Mouse (Mus musculus): ENCODE results near the gene Kif13a. TPM values are rescaled to one million over a fixed set of nuclear protein-coding genes. Genes with fewer than 3 reads are reported as not detected.

The Kif13a gene
- total and polyA plus RNA-seq, 3 experiments: 1.2 to 1.7 TPM; not detected in 1

GRCm38 (mm10) chr13:46701486-46701885 is 228.2 kb downstream of the Kif13a start:
- DNase-seq (ENCODE audit: low read depth, low spot score): no peak
- H3K4me1 ChIP-seq (ENCODE audit: control insufficient read depth in 1 of 2, insufficient read depth in 2 of 2, low read length in 2 of 2): peaks cover 2 to 6% of the 10 kb centered on the region in 2 experiments; a peak in 2 of 4 replicates
- H3K4me3 ChIP-seq (ENCODE audit: control insufficient read depth in 1 of 2, insufficient read depth in 1 of 2, low read depth in 2 of 2, low read length in 2 of 2): no peak overlapping the region
- TF ChIP-seq CTCF (IDR thresholded peaks at IDR 0.05 in 2 of 3, conservative IDR thresholded peaks at IDR 0.05 in 1 of 3; ENCODE audit: control insufficient read depth in 1 of 3, insufficient read depth in 1 of 3, low read depth in 2 of 3, low read length in 3 of 3, poor library complexity in 1 of 3, severe bottlenecking in 1 of 3): no peak
- no peak for TF ChIP-seq RCOR1 (IDR thresholded peaks at IDR 0.05; ENCODE audit: low read depth, low read length)
- no peak for TF ChIP-seq ETS1 (IDR thresholded peaks at IDR 0.05; ENCODE audit: low read depth, low read length)
- TF ChIP-seq NELFE (IDR thresholded peaks at IDR 0.05; ENCODE audit: low read depth, low read length): no peak
- TF ChIP-seq EP300 (IDR thresholded peaks at IDR 0.05; ENCODE audit: low read depth in 1 of 2, low read length in 2 of 2): no peak
- TF ChIP-seq MYC (IDR thresholded peaks at IDR 0.05; ENCODE audit: low read depth, low read length): no peak
- TF ChIP-seq KAT2A (conservative IDR thresholded peaks at IDR 0.05; ENCODE audit: low read depth, low read length): no peak
- TF ChIP-seq NRF1 (IDR thresholded peaks at IDR 0.05; ENCODE audit: insufficient read depth, low read depth, low read length, poor library complexity, severe bottlenecking): no peak
- TF ChIP-seq GABPA (IDR thresholded peaks at IDR 0.05; ENCODE audit: low read depth, low read length): no peak
- no peak for TF ChIP-seq E2F4 (IDR thresholded peaks at IDR 0.05; ENCODE audit: borderline replicate concordance, low read depth, low read length)
- TF ChIP-seq JUND (IDR thresholded peaks at IDR 0.05; ENCODE audit: low read depth, low read length): no peak
- no peak for TF ChIP-seq TCF12 (IDR thresholded peaks at IDR 0.05; ENCODE audit: low read depth, low read length)
- no peak for TF ChIP-seq RAD21 (IDR thresholded peaks at IDR 0.05; ENCODE audit: low read depth, low read length)
- TF ChIP-seq MAZ (IDR thresholded peaks at IDR 0.05; ENCODE audit: low read depth, low read length): no peak
- TF ChIP-seq MXI1 (IDR thresholded peaks at IDR 0.05; ENCODE audit: low read depth, low read length): no peak
- TF ChIP-seq GATA1 (IDR thresholded peaks at IDR 0.05; ENCODE audit: low read depth, low read length): no peak
- no peak for TF ChIP-seq UBTF (IDR thresholded peaks at IDR 0.05; ENCODE audit: borderline replicate concordance, insufficient read depth, low read depth, low read length)
- no peak for TF ChIP-seq MAFK (IDR thresholded peaks at IDR 0.05; ENCODE audit: borderline replicate concordance, low read depth, low read length)
- no peak for TF ChIP-seq MAX (IDR thresholded peaks at IDR 0.05; ENCODE audit: low read length)
- no peaks in the 10 kb centered on the region for H3K9me3 ChIP-seq (replicated peaks; ENCODE audit: insufficient read depth, low read length)
- H3K79me2 ChIP-seq (ENCODE audit: control insufficient read depth, insufficient read depth, low read length, poor library complexity): peaks cover 3% of the 10 kb centered on the region; the same call in 1 of the 2 replicates
- no peak overlapping the region for H3K27ac ChIP-seq (ENCODE audit: control insufficient read depth, low read depth, low read length)
- peaks cover 20 to 71% of the 10 kb centered on the region in 2 experiments for H3K36me3 ChIP-seq (ENCODE audit: control insufficient read depth in 1 of 2, insufficient read depth in 2 of 2, low read length in 2 of 2)
- no peak overlapping the region for H3K9ac ChIP-seq (ENCODE audit: control insufficient read depth, low read depth, low read length, poor library complexity, severe bottlenecking)
- no peaks in the 10 kb centered on the region for H3K27me3 ChIP-seq (ENCODE audit: control insufficient read depth in 1 of 2, insufficient read depth in 2 of 2, low read length in 2 of 2)

DNA sequence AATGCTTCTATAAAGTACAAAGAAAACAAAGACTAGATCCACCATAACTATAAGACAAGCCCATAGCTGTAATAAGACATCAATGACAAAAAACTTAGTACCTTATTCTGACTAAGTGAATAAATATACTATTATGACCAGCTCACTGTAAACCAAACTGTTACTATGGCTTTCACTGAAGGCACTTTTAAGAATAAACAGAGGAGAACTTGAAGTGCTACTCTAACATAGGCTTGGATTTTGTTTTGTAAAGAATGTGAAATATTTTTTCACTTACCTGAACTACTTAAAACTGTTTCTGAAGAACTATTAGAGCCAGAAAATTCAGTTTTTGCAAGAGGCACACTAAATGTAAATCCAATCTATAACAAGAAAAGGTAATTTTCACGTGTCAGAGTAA is 230.3 kb downstream of the Kif13a start:
- no peak for TF ChIP-seq MEF2A (IDR thresholded peaks at IDR 0.05; ENCODE audit: extremely low read depth, insufficient replicate concordance, low read depth, low read length, poor library complexity, severe bottlenecking)
- TF ChIP-seq UBTF (IDR thresholded peaks at IDR 0.05; ENCODE audit: borderline replicate concordance, insufficient read depth, low read depth, low read length): no peak
- no peak for TF ChIP-seq MAFK (IDR thresholded peaks at IDR 0.05; ENCODE audit: borderline replicate concordance, low read depth, low read length)
- no peak for TF ChIP-seq USF2 (IDR thresholded peaks at IDR 0.05; ENCODE audit: borderline replicate concordance in 1 of 2, insufficient read depth in 1 of 2, low read depth in 1 of 2, low read length in 2 of 2)
- no peak for TF ChIP-seq ETS1 (IDR thresholded peaks at IDR 0.05; ENCODE audit: low read depth, low read length)
- TF ChIP-seq NELFE (IDR thresholded peaks at IDR 0.05; ENCODE audit: low read depth, low read length): no peak
- TF ChIP-seq TAL1 (IDR thresholded peaks at IDR 0.05; ENCODE audit: low read length): no peak
- TF ChIP-seq CTCF (IDR thresholded peaks at IDR 0.05 in 2 of 3, conservative IDR thresholded peaks at IDR 0.05 in 1 of 3; ENCODE audit: control insufficient read depth in 1 of 3, insufficient read depth in 1 of 3, low read depth in 2 of 3, low read length in 3 of 3, poor library complexity in 1 of 3, severe bottlenecking in 1 of 3): no peak
- no peak for TF ChIP-seq CHD2 (IDR thresholded peaks at IDR 0.05; ENCODE audit: low read length)
- no peak for TF ChIP-seq ELF1 (IDR thresholded peaks at IDR 0.05; ENCODE audit: low read depth, low read length)
- Histone ChIP-seq H3K79me2 (ENCODE audit: control insufficient read depth, insufficient read depth, low read length, poor library complexity) (peaks cover 9% of the 10 kb centered on the region), H3K27ac (ENCODE audit: control insufficient read depth, low read depth, low read length) (no peak overlapping the region), H3K36me3 (ENCODE audit: control insufficient read depth in 1 of 2, insufficient read depth in 2 of 2, low read length in 2 of 2) (peaks cover 32 to 68% of the 10 kb centered on the region in 2 experiments), H3K9me3 (replicated peaks; ENCODE audit: insufficient read depth, low read length) (no peaks in the 10 kb centered on the region), H3K4me3 (ENCODE audit: control insufficient read depth in 1 of 2, insufficient read depth in 1 of 2, low read depth in 2 of 2, low read length in 2 of 2) (no peak overlapping the region), H3K9ac (ENCODE audit: control insufficient read depth, low read depth, low read length, poor library complexity, severe bottlenecking) (no peak overlapping the region), H3K4me1 (ENCODE audit: control insufficient read depth in 1 of 2, insufficient read depth in 2 of 2, low read length in 2 of 2) (peaks cover 2 to 8% of the 10 kb centered on the region in 2 experiments; a peak in 2 of 4 replicates), H3K27me3 (ENCODE audit: control insufficient read depth in 1 of 2, insufficient read depth in 2 of 2, low read length in 2 of 2) (no peaks in the 10 kb centered on the region)
- no peak for DNase-seq (ENCODE audit: low read depth, low spot score)

Data from MEL (cell line).